Mouse (Mus musculus) limb, embryonic 10.5 days (tissue): Measurements from ENCODE around the gene Zfp296. TPM values are rescaled to one million over a fixed set of nuclear protein-coding genes. Genes with fewer than 3 reads are reported as not detected.
A peak's percentile ranks its signal among the peaks of the same experiment; 100 is the strongest.

Source experiments
- DNase-seq: peaks from one replicate; pipeline ENCODE4 v3.0.0-alpha.2; 2017; ENCODE audit warnings: low spot score
- H3K27ac ChIP-seq: fragments of 300-500 bp; sonication (generic); 2 replicates; pipeline ENCODE4 v1.5.1; 2016; ENCODE audit warnings: mild to moderate bottlenecking
- H3K27me3 ChIP-seq: fragments of 300-500 bp; sonication (generic); 2 replicates; pipeline ENCODE4 v1.6.1; 2016; ENCODE audit warnings: low read depth, mild to moderate bottlenecking; ENCODE audit not compliant: poor library complexity, severe bottlenecking
- H3K36me3 ChIP-seq: fragments of 300-500 bp; sonication (generic); 2 replicates; pipeline ENCODE4 v1.6.1; 2016; ENCODE audit warnings: mild to moderate bottlenecking, moderate library complexity
- H3K4me1 ChIP-seq: fragments of 300-500 bp; sonication (generic); 2 replicates; pipeline ENCODE4 v1.6.1; 2016
- H3K4me3 ChIP-seq: fragments of 300-500 bp; sonication (generic); 2 replicates; pipeline ENCODE4 v1.5.1; 2016; ENCODE audit warnings: mild to moderate bottlenecking, moderate library complexity
- H3K9me3 ChIP-seq: fragments of 300-500 bp; sonication (generic); replicated peaks from 2 replicates; pipeline ENCODE4 v1.6.1; 2016; ENCODE audit warnings: mild to moderate bottlenecking
- WGBS: fragments of 180-500 bp; shearing (Covaris S2); methylation state at CpG from one replicate; pipeline ENCODE4 v1.1.7; 2016; 5-methylcytosine and 5-hydroxymethylcytosine counted together
- polyA plus RNA-seq: library from polyadenylated mRNA; unstranded; fragments of >200 nt; fragmentation: Nextera tagmentation; extraction: Ambion mirVana; gene quantifications from 2 replicates; pipeline ENCODE4 v1.2.1, GENCODE M21; 2016

Gene Zfp296
- polyA plus RNA-seq: 0.71 and 0.93 TPM in 2 replicates

GRCm38 (mm10) chr7:19577141-19577852 lies at the start of gene Zfp296, which contains the start of gene Gemin7:
TSS of gene Zfp296 (plus strand) at chr7:19577287.
TSS of gene Gemin7 (minus strand) at chr7:19577595.
- DNase-seq: peak; percentile 63
- H3K27ac ChIP-seq: peak within 1 kb of the TSS; percentile 34; the same call in 1 of the 2 replicates
- H3K4me1 ChIP-seq: peaks cover 28% of the 10 kb centered on the region
- H3K4me3 ChIP-seq: peak within 1 kb of the TSS; percentile 59
- H3K9me3 ChIP-seq: no peaks in the 10 kb centered on the region
- H3K36me3 ChIP-seq: peaks cover 30% of the 10 kb centered on the region
- H3K27me3 ChIP-seq: peaks cover 68% of the 10 kb centered on the region
- WGBS: under 1% methylated on average over 56 of the region's 56 CpGs

GRCm38 (mm10) chr7:19531077-19531476 lies 46.0 kb upstream of the Zfp296 start:
- DNase-seq: no peak
- Histone ChIP-seq H3K4me1 (peaks cover 8% of the 10 kb centered on the region; the same call in 1 of the 2 replicates), H3K27me3 (peaks cover 4% of the 10 kb centered on the region), H3K4me3 (no peak overlapping the region; the same call in 1 of the 2 replicates), H3K36me3 (peaks cover 78% of the 10 kb centered on the region), H3K27ac (no peak overlapping the region), H3K9me3 (no peaks in the 10 kb centered on the region)
- WGBS: 66% methylated on average over 10 of the region's 10 CpGs

GRCm38 (mm10) chr7:19532240-19532639 lies 44.8 kb upstream of the Zfp296 start:
- H3K27me3 ChIP-seq: no peaks in the 10 kb centered on the region
- WGBS: 95% methylated on average over 14 of the region's 14 CpGs
- H3K4me1 ChIP-seq: peaks cover 19% of the 10 kb centered on the region
- no peak for DNase-seq
- no peak overlapping the region for H3K27ac ChIP-seq
- no peak overlapping the region for H3K4me3 ChIP-seq
- peaks cover 81% of the 10 kb centered on the region for H3K36me3 ChIP-seq
- no peaks in the 10 kb centered on the region for H3K9me3 ChIP-seq

GRCm38 (mm10) chr7:19534676-19535075 lies 42.4 kb upstream of the Zfp296 start:
- Histone ChIP-seq H3K4me1 (peaks cover 27% of the 10 kb centered on the region), H3K27me3 (no peaks in the 10 kb centered on the region), H3K36me3 (peaks cover 64% of the 10 kb centered on the region), H3K9me3 (no peaks in the 10 kb centered on the region), H3K4me3 (no peak overlapping the region), H3K27ac (no peak overlapping the region)
- DNase-seq: no peak
- WGBS: 93% methylated on average over 10 of the region's 10 CpGs

- 97% methylated on average over 2 of the region's 2 CpGs for WGBS
- Histone ChIP-seq H3K36me3 (peaks cover 11% of the 10 kb centered on the region), H3K4me1 (peaks cover 37% of the 10 kb centered on the region), H3K9me3 (no peaks in the 10 kb centered on the region), H3K4me3 (no peak overlapping the region), H3K27ac (no peak overlapping the region), H3K27me3 (no peaks in the 10 kb centered on the region)
- DNase-seq: no peak
Measured at GRCm38 (mm10) chr7:19540771-19541566, 36.1 kb upstream of the Zfp296 start.

GRCm38 (mm10) chr7:19541681-19542154 lies 35.4 kb upstream of the Zfp296 start:
- DNase-seq: no peak
- peaks cover 33% of the 10 kb centered on the region for H3K4me1 ChIP-seq
- 90% methylated on average over 7 of the region's 7 CpGs for WGBS
- no peaks in the 10 kb centered on the region for H3K9me3 ChIP-seq
- no peak overlapping the region for H3K4me3 ChIP-seq
- H3K27ac ChIP-seq: no peak overlapping the region
- no peaks in the 10 kb centered on the region for H3K27me3 ChIP-seq
- H3K36me3 ChIP-seq: peaks cover 9% of the 10 kb centered on the region

- 82% methylated on average over 8 of the region's 8 CpGs for WGBS
Measured at GRCm38 (mm10) chr7:19542155-19542691, 34.9 kb upstream of the Zfp296 start.

GRCm38 (mm10) chr7:19543584-19543983 lies 33.5 kb upstream of the Zfp296 start:
- no peak for DNase-seq
- H3K27me3 ChIP-seq: no peaks in the 10 kb centered on the region
- peaks cover 9% of the 10 kb centered on the region for H3K36me3 ChIP-seq
- H3K4me3 ChIP-seq: no peak overlapping the region
- peaks cover 21% of the 10 kb centered on the region for H3K4me1 ChIP-seq
- H3K9me3 ChIP-seq: no peaks in the 10 kb centered on the region
- H3K27ac ChIP-seq: no peak overlapping the region
- 58% methylated on average over 6 of the region's 6 CpGs for WGBS

More at GRCm38 (mm10) chr7:19542155-19542691, 34.9 kb upstream of the Zfp296 start:
- Histone ChIP-seq H3K9me3 (no peaks in the 10 kb centered on the region), H3K4me1 (peaks cover 29% of the 10 kb centered on the region), H3K27ac (no peak overlapping the region), H3K27me3 (no peaks in the 10 kb centered on the region), H3K36me3 (peaks cover 9% of the 10 kb centered on the region), H3K4me3 (no peak overlapping the region)
- no peak for DNase-seq

- Histone ChIP-seq H3K4me1 (peaks cover 21% of the 10 kb centered on the region), H3K4me3 (no peak overlapping the region), H3K9me3 (no peaks in the 10 kb centered on the region), H3K36me3 (peaks cover 16% of the 10 kb centered on the region), H3K27me3 (no peaks in the 10 kb centered on the region), H3K27ac (no peak overlapping the region)
- WGBS: 89% methylated on average over 3 of the region's 3 CpGs
- DNase-seq: no peak
Measured at GRCm38 (mm10) chr7:19546007-19546406, 31.1 kb upstream of the Zfp296 start.

- peaks cover 19% of the 10 kb centered on the region for H3K36me3 ChIP-seq
- H3K4me1 ChIP-seq: peaks cover 14% of the 10 kb centered on the region; the same call in 1 of the 2 replicates
- no peaks in the 10 kb centered on the region for H3K27me3 ChIP-seq
- H3K27ac ChIP-seq: no peak overlapping the region
- no peak overlapping the region for H3K4me3 ChIP-seq
- DNase-seq: no peak
- no peaks in the 10 kb centered on the region for H3K9me3 ChIP-seq
- WGBS: 88% methylated on average over 2 of the region's 2 CpGs
Measured at GRCm38 (mm10) chr7:19547344-19547969, 29.6 kb upstream of the Zfp296 start.

GRCm38 (mm10) chr7:19549394-19549793 lies 27.7 kb upstream of the Zfp296 start:
- no peaks in the 10 kb centered on the region for H3K27me3 ChIP-seq
- WGBS: 91% methylated on average over 10 of the region's 10 CpGs
- no peaks in the 10 kb centered on the region for H3K9me3 ChIP-seq
- peaks cover 38% of the 10 kb centered on the region for H3K36me3 ChIP-seq
- DNase-seq: no peak
- H3K4me3 ChIP-seq: no peak overlapping the region
- H3K4me1 ChIP-seq: peaks cover 10% of the 10 kb centered on the region; the same call in 1 of the 2 replicates
- no peak overlapping the region for H3K27ac ChIP-seq

GRCm38 (mm10) chr7:19551634-19552033 lies 25.5 kb upstream of the Zfp296 start:
- 73% methylated on average over 5 of the region's 5 CpGs for WGBS
- no peaks in the 10 kb centered on the region for H3K27me3 ChIP-seq
- peaks cover 56% of the 10 kb centered on the region for H3K36me3 ChIP-seq
- no peaks in the 10 kb centered on the region for H3K9me3 ChIP-seq
- H3K4me1 ChIP-seq: peaks cover 5% of the 10 kb centered on the region; the same call in 1 of the 2 replicates
- no peak overlapping the region for H3K27ac ChIP-seq
- no peak for DNase-seq
- H3K4me3 ChIP-seq: no peak overlapping the region
